Mouse (Mus musculus) cerebellum, adult 2 months (tissue): ENCODE measurements at regions not wholly inside any gene's neighbourhood (a gene's known extent, or its start where the extent isn't known, plus 50 kb on each side); places are given as distances from the start of the nearest gene placed in this dataset.
A peak's percentile ranks its signal among the peaks of the same experiment; 100 is the strongest.

ENCODE experiments used
- CTCF ChIP-seq: fragments of 200-500 bp; IDR thresholded peaks from 2 replicates; pipeline ENCODE4 v1.5.1; 2011; ENCODE audit warnings: low read depth, mild to moderate bottlenecking, control low read depth, low read length, moderate library complexity, borderline replicate concordance; ENCODE audit not compliant: insufficient read depth
- POLR2A ChIP-seq: fragments of 200-500 bp; IDR thresholded peaks from 2 replicates; pipeline ENCODE4 v1.6.1; 2011; ENCODE audit warnings: low read length, control low read depth, borderline replicate concordance; ENCODE audit not compliant: insufficient read depth

- TF ChIP-seq POLR2A, result no peak
- TF ChIP-seq CTCF, result peak; percentile 68
These were observed 74.7 kb upstream of the Ccdc39 start for GRCm38 (mm10) chr3:33918785-33919184.
